Mouse (Mus musculus) midbrain, postnatal 0 days (tissue): ENCODE measurements at regions not wholly inside any gene's neighbourhood (a gene's known extent, or its start where the extent isn't known, plus 50 kb on each side); places are given as distances from the start of the nearest gene placed in this dataset.

ENCODE experiments used
- ATAC-seq: fragments of 200-750 bp; cut with Nextera tagmentation; 2 replicates; pipeline ENCODE4 v1.8.0; 2017; ENCODE audit warnings: moderate number of reproducible peaks, mild to moderate bottlenecking, moderate TSS enrichment, moderate library complexity; ENCODE audit not compliant: low FRiP score
- DNase-seq: peaks from one replicate; pipeline ENCODE4 v3.0.0-alpha.2; 2015; ENCODE audit warnings: low spot score
- H3K27ac ChIP-seq: fragments of 300-500 bp; sonication (generic); 2 replicates; pipeline ENCODE4 v1.5.1; 2014; ENCODE audit warnings: low read depth, mild to moderate bottlenecking, low read length, mixed read lengths
- H3K27me3 ChIP-seq: fragments of 300-500 bp; sonication (generic); 2 replicates; pipeline ENCODE4 v1.6.1; 2014; ENCODE audit warnings: low read length, control low read depth, mixed read lengths; ENCODE audit not compliant: insufficient read depth
- H3K36me3 ChIP-seq: fragments of 300-500 bp; sonication (generic); 2 replicates; pipeline ENCODE4 v1.6.1; 2014; ENCODE audit warnings: low read length, control low read depth, mixed read lengths; ENCODE audit not compliant: insufficient read depth
- H3K4me1 ChIP-seq: fragments of 300-500 bp; sonication (generic); 2 replicates; pipeline ENCODE4 v1.6.1; 2014; ENCODE audit warnings: mild to moderate bottlenecking, control low read depth, antibody characterized with exemption, low read length, mixed read lengths; ENCODE audit not compliant: insufficient read depth
- H3K4me2 ChIP-seq: fragments of 300-500 bp; sonication (generic); 2 replicates; pipeline ENCODE4 v1.6.1; 2014; ENCODE audit warnings: low read depth, mild to moderate bottlenecking, low read length, mixed read lengths; ENCODE audit not compliant: poor library complexity, severe bottlenecking
- H3K4me3 ChIP-seq: fragments of 300-500 bp; sonication (generic); 2 replicates; pipeline ENCODE4 v1.5.1; 2014; ENCODE audit warnings: low read depth, mild to moderate bottlenecking, low read length, moderate library complexity
- H3K9ac ChIP-seq: fragments of 300-500 bp; sonication (generic); replicated peaks from 2 replicates; pipeline ENCODE4 v1.6.1; 2014; ENCODE audit warnings: mild to moderate bottlenecking, low read length, moderate library complexity, mixed read lengths; ENCODE audit not compliant: poor library complexity, severe bottlenecking
- H3K9me3 ChIP-seq: fragments of 300-500 bp; sonication (generic); 2 replicates; pipeline ENCODE4 v1.6.1; 2016; ENCODE audit warnings: low read length, control low read depth
- CTCF ChIP-seq: IDR thresholded peaks from 2 replicates; pipeline ENCODE4 v1.5.1; 2016; ENCODE audit warnings: antibody characterized with exemption, mild to moderate bottlenecking
- WGBS: fragments of 180-500 bp; shearing (Covaris S2); extraction: QIAGEN DNeasy Blood & Tissue Kit; methylation state at CpG from one replicate; pipeline ENCODE4 v1.1.7; 2014; 5-methylcytosine and 5-hydroxymethylcytosine counted together

DNA sequence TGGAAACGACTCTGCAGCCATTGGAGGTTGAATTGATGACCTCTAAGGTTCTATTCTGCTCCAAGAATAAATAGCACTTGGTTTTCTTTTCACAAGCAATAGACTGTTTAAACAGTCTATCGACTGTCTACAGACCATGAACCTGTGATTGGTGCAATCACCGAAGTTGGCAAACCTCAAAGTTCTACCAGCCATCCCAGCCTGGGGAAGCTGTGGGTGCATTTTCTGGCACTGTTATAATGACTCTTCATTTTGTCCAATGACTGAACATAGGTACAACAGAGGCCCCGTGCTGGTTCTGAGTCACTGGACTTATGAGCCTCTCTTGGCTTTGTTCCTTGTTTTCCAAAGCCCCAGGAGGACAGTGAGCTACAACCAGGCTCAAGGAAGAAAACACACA, 178.6 kb downstream of the Kdr start:
- H3K4me3 ChIP-seq = no peak overlapping the region
- H3K4me2 ChIP-seq = no peak overlapping the region
- H3K9me3 ChIP-seq = no peaks in the 10 kb centered on the region
- no peaks in the 10 kb centered on the region for H3K4me1 ChIP-seq
- 0 out of 2 replicates have a peak overlapping the region, but pooled peaks have one; percentile 7 for H3K27ac ChIP-seq
- WGBS = 68% methylated on average over 4 of the region's 4 CpGs
- no peak overlapping the region for H3K9ac ChIP-seq
- DNase-seq (no peak), ATAC-seq (no peak)
- H3K36me3 ChIP-seq = no peaks in the 10 kb centered on the region
- TF ChIP-seq CTCF = no peak
- H3K27me3 ChIP-seq = no peaks in the 10 kb centered on the region

DNA sequence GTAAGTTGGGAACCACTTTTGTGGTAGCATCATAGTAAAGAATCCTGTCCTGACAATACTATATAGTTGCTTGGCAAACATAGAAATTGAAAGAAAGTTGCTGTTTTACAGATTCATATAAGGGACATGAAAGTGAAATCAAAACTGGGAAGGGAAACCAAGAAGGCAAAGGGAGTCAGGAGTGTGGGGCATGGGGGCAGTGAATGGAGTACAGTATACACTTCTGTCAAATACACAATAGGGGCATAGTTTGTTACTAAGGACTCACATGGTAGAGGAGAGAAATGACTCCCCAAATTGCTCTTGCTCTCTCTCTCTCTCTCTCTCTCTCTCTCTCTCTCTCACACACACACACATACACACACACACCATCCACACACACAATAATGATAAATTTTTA, 185.1 kb downstream of the Kdr start:
- TF ChIP-seq CTCF = no peak
- no peak overlapping the region for H3K4me3 ChIP-seq
- DNase-seq = no peak
- no peak overlapping the region for H3K27ac ChIP-seq
- H3K36me3 ChIP-seq = no peaks in the 10 kb centered on the region
- H3K9ac ChIP-seq = no peak overlapping the region
- H3K9me3 ChIP-seq = no peaks in the 10 kb centered on the region
- ATAC-seq = no peak
- H3K4me1 ChIP-seq = no peaks in the 10 kb centered on the region
- no peaks in the 10 kb centered on the region for H3K27me3 ChIP-seq
- H3K4me2 ChIP-seq = no peak overlapping the region

DNA sequence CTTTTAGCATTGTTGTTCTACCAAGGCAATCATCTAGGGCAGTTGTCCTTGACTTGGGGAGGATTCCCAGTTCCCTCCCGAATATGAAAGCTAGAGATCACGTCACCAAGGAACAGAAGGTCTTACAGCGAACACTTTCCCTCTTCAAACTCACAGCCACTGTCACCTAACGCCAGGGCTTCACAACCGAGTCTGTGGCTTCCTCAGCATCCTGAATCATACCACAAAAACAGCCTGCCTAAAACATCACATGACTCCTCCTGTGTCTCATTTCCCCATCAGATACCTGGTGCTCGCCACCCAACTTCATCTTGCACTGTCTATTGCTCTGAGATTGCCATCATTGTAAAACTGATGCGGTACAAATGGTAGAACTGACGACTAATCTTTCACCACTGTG, 186.5 kb downstream of the Kdr start:
- Histone ChIP-seq H3K4me1 (no peaks in the 10 kb centered on the region), H3K9me3 (no peaks in the 10 kb centered on the region), H3K36me3 (no peaks in the 10 kb centered on the region), H3K27me3 (no peaks in the 10 kb centered on the region), H3K27ac (no peak overlapping the region), H3K9ac (no peak overlapping the region), H3K4me2 (no peak overlapping the region), H3K4me3 (no peak overlapping the region)
- 93% methylated on average over 8 of the region's 8 CpGs for WGBS
- no peak for TF ChIP-seq CTCF
- ATAC-seq (no peak), DNase-seq (no peak)

DNA sequence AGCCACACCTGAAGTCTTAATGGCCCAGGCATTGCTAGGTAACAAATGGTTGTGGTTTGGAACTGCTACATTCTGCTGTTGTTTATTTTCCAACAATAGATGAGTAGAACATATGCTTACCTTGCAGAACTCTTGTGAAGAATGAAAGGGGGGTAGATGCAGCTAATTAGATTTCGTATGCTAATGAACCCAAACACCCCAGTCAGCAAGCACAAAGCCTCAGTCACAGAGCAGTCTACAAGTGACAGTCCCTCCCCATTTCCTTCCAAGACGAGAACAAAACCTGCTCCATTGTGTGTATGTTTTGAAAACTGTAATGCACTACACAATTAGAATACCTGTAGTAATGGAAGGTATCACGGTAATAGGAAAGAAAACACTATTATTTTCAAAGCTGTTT, 190.2 kb downstream of the Kdr start:
- H3K4me2 ChIP-seq = no peak overlapping the region
- no peak for ATAC-seq
- WGBS = 39% methylated on average over 3 of the region's 3 CpGs
- no peaks in the 10 kb centered on the region for H3K27me3 ChIP-seq
- H3K4me1 ChIP-seq = no peaks in the 10 kb centered on the region
- H3K4me3 ChIP-seq = no peak overlapping the region
- DNase-seq = no peak
- TF ChIP-seq CTCF = no peak
- H3K9ac ChIP-seq = no peak overlapping the region
- H3K27ac ChIP-seq = no peak overlapping the region
- H3K36me3 ChIP-seq = no peaks in the 10 kb centered on the region
- H3K9me3 ChIP-seq = no peaks in the 10 kb centered on the region

- no peaks in the 10 kb centered on the region for H3K27me3 ChIP-seq
- WGBS = 91% methylated on average over 3 of the region's 3 CpGs
- no peak for DNase-seq
- no peaks in the 10 kb centered on the region for H3K36me3 ChIP-seq
- no peak for TF ChIP-seq CTCF
- H3K4me1 ChIP-seq = no peaks in the 10 kb centered on the region
- H3K27ac ChIP-seq = no peak overlapping the region
- H3K4me2 ChIP-seq = no peak overlapping the region
- H3K9me3 ChIP-seq = no peaks in the 10 kb centered on the region
- no peak overlapping the region for H3K9ac ChIP-seq
- ATAC-seq = no peak
- no peak overlapping the region for H3K4me3 ChIP-seq
These were observed 192.1 kb downstream of the Kdr start for GRCm38 (mm10) chr5:75786196-75786595.

DNA sequence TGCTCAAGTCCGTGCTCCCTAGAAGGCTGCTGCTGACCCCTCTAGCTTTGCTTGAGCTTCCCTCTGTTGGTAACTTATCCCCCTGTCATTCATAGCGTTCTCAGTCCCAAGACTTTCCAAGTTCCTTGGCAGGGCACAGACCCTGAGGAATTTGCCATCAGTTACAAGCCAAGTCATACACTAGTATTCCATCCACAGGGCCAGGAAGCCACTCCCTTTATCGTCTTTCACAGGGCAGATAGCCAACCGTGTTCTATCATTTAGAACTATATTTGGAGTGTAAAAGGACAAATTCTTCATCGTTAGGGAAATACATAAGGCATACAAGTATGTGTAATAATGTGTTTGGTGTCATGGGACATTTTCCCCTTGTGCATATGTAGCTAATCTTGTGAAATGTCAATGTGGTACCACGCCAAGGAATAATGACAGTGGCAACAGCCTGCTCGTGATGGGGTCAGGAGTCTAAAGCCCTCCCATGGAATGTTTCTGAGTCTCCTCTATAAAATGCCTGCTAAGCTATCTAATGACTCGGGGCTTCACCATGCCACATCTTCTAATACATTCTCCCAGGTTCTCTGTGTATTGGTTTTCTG, 193.2 kb downstream of the Kdr start:
- ATAC-seq = no peak
- no peak for TF ChIP-seq CTCF
- DNase-seq = no peak
- Histone ChIP-seq H3K9ac (no peak overlapping the region), H3K27ac (no peak overlapping the region), H3K36me3 (no peaks in the 10 kb centered on the region), H3K4me2 (no peak overlapping the region), H3K27me3 (no peaks in the 10 kb centered on the region), H3K4me1 (no peaks in the 10 kb centered on the region), H3K9me3 (no peaks in the 10 kb centered on the region), H3K4me3 (no peak overlapping the region)
- WGBS = 84% methylated on average over 8 of the region's 8 CpGs
